Mouse (Mus musculus): ENCODE measurements at regions not wholly inside any gene's neighbourhood (a gene's known extent, or its start where the extent isn't known, plus 50 kb on each side); places are given as distances from the start of the nearest gene placed in this dataset.
A peak's percentile ranks its signal among the peaks of the same experiment; 100 is the strongest.

- no peak for DNase-seq
These were observed 769.9 kb downstream of the Slitrk6 start for GRCm38 (mm10) chr14:109985026-109985425.

- DNase-seq: no peak
These were observed 796.9 kb downstream of the Slitrk6 start for GRCm38 (mm10) chr14:109958008-109958407.

GRCm38 (mm10) chr14:109941944-109942343 is 813.0 kb downstream of the Slitrk6 start:
- DNase-seq: no peak

GRCm38 (mm10) chr14:109941162-109941561 is 813.8 kb downstream of the Slitrk6 start:
- DNase-seq: no peak

GRCm38 (mm10) chr14:109937432-109937831 is 817.5 kb downstream of the Slitrk6 start:
- no peak for DNase-seq

- no peak for DNase-seq
These were observed 826.0 kb downstream of the Slitrk6 start for GRCm38 (mm10) chr14:109928977-109929376.

GRCm38 (mm10) chr14:109891896-109892165 is 863.1 kb downstream of the Slitrk6 start:
- DNase-seq: no peak

- DNase-seq: no peak
These were observed 863.6 kb downstream of the Slitrk6 start for GRCm38 (mm10) chr14:109891151-109891895.

GRCm38 (mm10) chr14:109876950-109877663 is 877.8 kb downstream of the Slitrk6 start:
- no peak for DNase-seq

GRCm38 (mm10) chr14:109874230-109874629 is 880.7 kb downstream of the Slitrk6 start:
- peak; percentile 10 for DNase-seq

- DNase-seq: no peak
These were observed 914.4 kb downstream of the Slitrk6 start for GRCm38 (mm10) chr14:109840354-109841104.

- DNase-seq: no peak
These were observed 888.7 kb upstream of the Slitrk1 start for GRCm38 (mm10) chr14:109802522-109803126.

- DNase-seq: no peak
These were observed 858.3 kb upstream of the Slitrk1 start for GRCm38 (mm10) chr14:109772246-109772645.

- DNase-seq: no peak
These were observed 846.9 kb upstream of the Slitrk1 start for GRCm38 (mm10) chr14:109760892-109761291.

All from liver (tissue).